Mouse (Mus musculus) testis, adult 2 months (tissue): ENCODE measurements around the gene Pck1. TPM values are rescaled to one million over a fixed set of nuclear protein-coding genes. Genes with fewer than 3 reads are reported as not detected.
"Not testable (repeated sequence)": the region's sequence is repeated elsewhere in the genome, so short reads cannot be mapped to it uniquely, and the experiment has no call there.

ENCODE experiments used
- H3K27ac ChIP-seq: fragments of 200-500 bp; 2 replicates; pipeline ENCODE4 v1.5.1; 2012; ENCODE audit warnings: low read depth, low read length; ENCODE audit not compliant: control insufficient read depth, insufficient read depth
- H3K27me3 ChIP-seq: fragments of 200-500 bp; 2 replicates; pipeline ENCODE4 v1.6.1; 2012; ENCODE audit warnings: mild to moderate bottlenecking, low read length, moderate library complexity; ENCODE audit not compliant: control insufficient read depth, insufficient read depth
- H3K36me3 ChIP-seq: fragments of 200-500 bp; 2 replicates; pipeline ENCODE4 v1.6.1; 2012; ENCODE audit warnings: mild to moderate bottlenecking, low read length; ENCODE audit not compliant: control insufficient read depth, insufficient read depth
- H3K4me1 ChIP-seq: fragments of 200-500 bp; 2 replicates; pipeline ENCODE4 v1.6.1; 2012; ENCODE audit warnings: low read length; ENCODE audit not compliant: control insufficient read depth, insufficient read depth
- H3K4me3 ChIP-seq: fragments of 200-500 bp; 2 replicates; pipeline ENCODE4 v1.5.1; 2012; ENCODE audit warnings: low read depth, mild to moderate bottlenecking, low read length, moderate library complexity, mixed read lengths; ENCODE audit not compliant: control insufficient read depth
- CTCF ChIP-seq: fragments of 200-500 bp; IDR thresholded peaks from 2 replicates; pipeline ENCODE4 v1.5.1; 2012; ENCODE audit warnings: low read depth, mild to moderate bottlenecking, inconsistent platforms, low read length, moderate library complexity; ENCODE audit not compliant: control insufficient read depth, insufficient read depth, insufficient replicate concordance
- POLR2A ChIP-seq: fragments of 200-500 bp; IDR thresholded peaks from 2 replicates; pipeline ENCODE4 v1.6.1; 2012; ENCODE audit warnings: low read depth, mild to moderate bottlenecking, inconsistent platforms, low read length, moderate library complexity; ENCODE audit not compliant: control insufficient read depth
- polyA plus RNA-seq: library from polyadenylated mRNA; depleted of rRNA; stranded (reverse); fragments of >200 nt; gene quantifications from 2 replicates; pipeline ENCODE4 v1.2.3, GENCODE M21; 2012

The Pck1 gene
- polyA plus RNA-seq, 1 experiment: 0.23 TPM

- Histone ChIP-seq H3K27me3 (no peaks in the 10 kb centered on the region), H3K4me1 (peaks cover 11% of the 10 kb centered on the region; the same call in 1 of the 2 replicates), H3K4me3 (peak within 1 kb of the TSS; percentile 77), H3K36me3 (no peaks in the 10 kb centered on the region), H3K27ac (no peak within 1 kb of the TSS)
- TF ChIP-seq POLR2A (no peak), CTCF (no peak)
Observed at GRCm38 (mm10) chr2:173119023-173119944, 33.6 kb upstream of the Pck1 start, which contains the start of gene Ctcfl. Gene Ctcfl (minus strand): TSS chr2:173119525.

- H3K27ac ChIP-seq, H3K4me3 ChIP-seq, H3K36me3 ChIP-seq, H3K27me3 ChIP-seq: not testable (repeated sequence)
- H3K4me1 ChIP-seq: peaks cover 11% of the 10 kb centered on the region; the same call in 1 of the 2 replicates
Observed at GRCm38 (mm10) chr2:173120117-173120516, 32.7 kb upstream of the Pck1 start.

- no peak overlapping the region for H3K4me3 ChIP-seq
- H3K36me3 ChIP-seq: no peaks in the 10 kb centered on the region
- no peak overlapping the region for H3K27ac ChIP-seq
- no peaks in the 10 kb centered on the region for H3K27me3 ChIP-seq
- peaks cover 4% of the 10 kb centered on the region; the same call in 1 of the 2 replicates for H3K4me1 ChIP-seq
- TF ChIP-seq POLR2A (no peak), CTCF (no peak)
Observed at GRCm38 (mm10) chr2:173124022-173124735, 28.7 kb upstream of the Pck1 start.

- no peaks in the 10 kb centered on the region for H3K4me1 ChIP-seq
- TF ChIP-seq CTCF (no peak), POLR2A (no peak)
- H3K4me3 ChIP-seq: no peak overlapping the region
- H3K36me3 ChIP-seq: no peaks in the 10 kb centered on the region
- H3K27me3 ChIP-seq: no peaks in the 10 kb centered on the region
- no peak overlapping the region for H3K27ac ChIP-seq
Observed at GRCm38 (mm10) chr2:173126386-173126785, 26.5 kb upstream of the Pck1 start.

GRCm38 (mm10) chr2:173129111-173129510 lies 23.7 kb upstream of the Pck1 start:
- Histone ChIP-seq H3K27ac (no peak overlapping the region), H3K4me3 (no peak overlapping the region), H3K4me1 (no peaks in the 10 kb centered on the region), H3K36me3 (no peaks in the 10 kb centered on the region), H3K27me3 (no peaks in the 10 kb centered on the region)
- TF ChIP-seq POLR2A: no peak
- TF ChIP-seq CTCF: no peak

GRCm38 (mm10) chr2:173132262-173132661 lies 20.6 kb upstream of the Pck1 start:
- H3K4me1 ChIP-seq: no peaks in the 10 kb centered on the region
- H3K4me3 ChIP-seq: no peak overlapping the region
- H3K27me3 ChIP-seq: no peaks in the 10 kb centered on the region
- H3K27ac ChIP-seq: no peak overlapping the region
- H3K36me3 ChIP-seq: no peaks in the 10 kb centered on the region
- TF ChIP-seq CTCF: no peak
- TF ChIP-seq POLR2A: no peak

GRCm38 (mm10) chr2:173132794-173133300 lies 20.0 kb upstream of the Pck1 start:
- Histone ChIP-seq H3K27ac (no peak overlapping the region), H3K4me1 (no peaks in the 10 kb centered on the region), H3K27me3 (no peaks in the 10 kb centered on the region), H3K36me3 (no peaks in the 10 kb centered on the region), H3K4me3 (no peak overlapping the region)
- TF ChIP-seq CTCF: no peak
- TF ChIP-seq POLR2A: no peak
